Mouse (Mus musculus): Measurements from ENCODE around the gene Ager.

The Ager gene

GRCm38 (mm10) chr17:34597566-34598095 is at the start of gene Ager:
TSS of gene Ager (plus strand) at chr17:34597862.
- no peak for DNase-seq (ENCODE audit: low spot score in 2 of 2)

GRCm38 (mm10) chr17:34549156-34549555 is 48.5 kb upstream of the Ager start:
- no peak for DNase-seq (ENCODE audit: low spot score in 2 of 2)

- no peak for DNase-seq (ENCODE audit: low spot score in 2 of 2)
Measured at GRCm38 (mm10) chr17:34549843-34550242, 47.8 kb upstream of the Ager start.

GRCm38 (mm10) chr17:34555483-34555882 is 42.2 kb upstream of the Ager start:
- DNase-seq (ENCODE audit: low spot score in 2 of 2) = peak; percentile 38 to 62

GRCm38 (mm10) chr17:34556406-34556805 is 41.3 kb upstream of the Ager start:
- DNase-seq (ENCODE audit: low spot score in 2 of 2) = no peak

GRCm38 (mm10) chr17:34557411-34557810 is 40.3 kb upstream of the Ager start:
- no peak for DNase-seq (ENCODE audit: low spot score in 2 of 2)

GRCm38 (mm10) chr17:34559116-34559515 is 38.5 kb upstream of the Ager start:
- no peak for DNase-seq (ENCODE audit: low spot score in 2 of 2)

- no peak for DNase-seq (ENCODE audit: low spot score in 2 of 2)
Measured at GRCm38 (mm10) chr17:34559895-34560294, 37.8 kb upstream of the Ager start.

- no peak for DNase-seq (ENCODE audit: low spot score in 2 of 2)
Measured at GRCm38 (mm10) chr17:34560438-34560837, 37.2 kb upstream of the Ager start.

- DNase-seq (ENCODE audit: low spot score in 2 of 2) = no peak
Measured at GRCm38 (mm10) chr17:34561200-34561599, 36.5 kb upstream of the Ager start.

- DNase-seq (ENCODE audit: low spot score in 2 of 2) = no peak
Measured at GRCm38 (mm10) chr17:34562595-34562994, 35.1 kb upstream of the Ager start.

- DNase-seq (ENCODE audit: low spot score in 2 of 2) = no peak
Measured at GRCm38 (mm10) chr17:34563354-34563753, 34.3 kb upstream of the Ager start.

GRCm38 (mm10) chr17:34564003-34564421 is 33.6 kb upstream of the Ager start, which contains the start of gene Notch4:
TSS of gene Notch4 (plus strand) at chr17:34564268.
- no peak for DNase-seq (ENCODE audit: low spot score in 2 of 2)

GRCm38 (mm10) chr17:34564796-34565195 is 32.9 kb upstream of the Ager start:
- no peak for DNase-seq (ENCODE audit: low spot score in 2 of 2)

GRCm38 (mm10) chr17:34567311-34567710 is 30.4 kb upstream of the Ager start:
- no peak for DNase-seq (ENCODE audit: low spot score in 2 of 2)

- DNase-seq (ENCODE audit: low spot score in 2 of 2) = no peak
Measured at GRCm38 (mm10) chr17:34568421-34568820, 29.2 kb upstream of the Ager start.

- DNase-seq (ENCODE audit: low spot score in 2 of 2) = no peak
Measured at GRCm38 (mm10) chr17:34569919-34570318, 27.7 kb upstream of the Ager start.

- DNase-seq (ENCODE audit: low spot score in 2 of 2) = no peak
Measured at GRCm38 (mm10) chr17:34571875-34572274, 25.8 kb upstream of the Ager start.

- DNase-seq (ENCODE audit: low spot score in 2 of 2) = no peak
Measured at GRCm38 (mm10) chr17:34572361-34572760, 25.3 kb upstream of the Ager start.

GRCm38 (mm10) chr17:34576577-34576976 is 21.1 kb upstream of the Ager start:
- DNase-seq (ENCODE audit: low spot score in 2 of 2) = no peak

GRCm38 (mm10) chr17:34578070-34578469 is 19.6 kb upstream of the Ager start:
- DNase-seq (ENCODE audit: low spot score in 2 of 2) = no peak

GRCm38 (mm10) chr17:34582528-34582927 is 15.1 kb upstream of the Ager start:
- no peak for DNase-seq (ENCODE audit: low spot score in 2 of 2)

- no peak for DNase-seq (ENCODE audit: low spot score in 2 of 2)
Measured at GRCm38 (mm10) chr17:34583397-34583796, 14.3 kb upstream of the Ager start.

- DNase-seq (ENCODE audit: low spot score in 2 of 2) = no peak
Measured at GRCm38 (mm10) chr17:34583819-34584218, 13.8 kb upstream of the Ager start.
